Mouse (Mus musculus): ENCODE measurements at regions not wholly inside any gene's neighbourhood (a gene's known extent, or its start where the extent isn't known, plus 50 kb on each side); places are given as distances from the start of the nearest gene placed in this dataset.

GRCm38 (mm10) chr3:73435241-73435640 is 273.0 kb downstream of the Bche start:
- no peak for DNase-seq (ENCODE audit: low read depth, low spot score)

- no peak for DNase-seq (ENCODE audit: low read depth, low spot score)
Measured at GRCm38 (mm10) chr3:73434331-73434730, 273.9 kb downstream of the Bche start.

GRCm38 (mm10) chr3:73409929-73410522 is 298.2 kb downstream of the Bche start:
- DNase-seq (ENCODE audit: low read depth, low spot score) = no peak

GRCm38 (mm10) chr3:73401395-73401794 is 306.8 kb downstream of the Bche start:
- DNase-seq (ENCODE audit: low read depth, low spot score) = no peak

GRCm38 (mm10) chr3:73395808-73396207 is 312.4 kb downstream of the Bche start:
- no peak for DNase-seq (ENCODE audit: low read depth, low spot score)

- DNase-seq (ENCODE audit: low read depth, low spot score) = no peak
Measured at GRCm38 (mm10) chr3:73389722-73390651, 318.2 kb downstream of the Bche start.

GRCm38 (mm10) chr3:73354861-73355496 is 297.4 kb upstream of the Slitrk3 start:
- DNase-seq (ENCODE audit: low read depth, low spot score) = no peak

GRCm38 (mm10) chr3:73343199-73343598 is 285.6 kb upstream of the Slitrk3 start:
- DNase-seq (ENCODE audit: low read depth, low spot score) = peak; percentile 14

GRCm38 (mm10) chr3:73339730-73340129 is 282.1 kb upstream of the Slitrk3 start:
- DNase-seq (ENCODE audit: low read depth, low spot score) = no peak

GRCm38 (mm10) chr3:73323214-73323613 is 265.6 kb upstream of the Slitrk3 start:
- no peak for DNase-seq (ENCODE audit: low read depth, low spot score)
